Mouse (Mus musculus) adrenal gland, adult 10 weeks (tissue): ENCODE measurements around the gene Prdm12. TPM values are rescaled to one million over a fixed set of nuclear protein-coding genes. Genes with fewer than 3 reads are reported as not detected.

Experiments
- polyA plus RNA-seq: library from polyadenylated mRNA; stranded (reverse); fragments of 350-450 nt; fragmentation: Illumina TruSeq; extraction: RNeasy Lipid Tissue Mini Kit (QIAGEN cat#74804); gene quantifications from one replicate; pipeline ENCODE4 v1.2.3, GENCODE M21; 2014; ENCODE audit warnings: low read depth, low replicate concordance

The Prdm12 gene
- not detected for polyA plus RNA-seq

GRCm38 (mm10) chr2:31639901-31640608 is at the start of gene Prdm12:
Gene Prdm12, plus strand, starts transcription at chr2:31640037.

GRCm38 (mm10) chr2:31670551-31671035 is 30.8 kb downstream of the Prdm12 start, which contains the start of gene Exosc2:
Gene Exosc2, plus strand, starts transcription at chr2:31670715.

GRCm38 (mm10) chr2:31688074-31688925 is 48.5 kb downstream of the Prdm12 start, which contains the start of gene Abl1:
Gene Abl1, plus strand, starts transcription at chr2:31688376.

Other genes starting within 250 kb of the Prdm12 start
- 2.6 TPM for gene Ass1, start 169.8 kb upstream of the Prdm12 start, polyA plus RNA-seq
- 59.7 TPM for gene Fubp3, start 67.4 kb upstream of the Prdm12 start, polyA plus RNA-seq
- gene Exosc2, start 30.7 kb downstream of the Prdm12 start, polyA plus RNA-seq = 13.3 TPM
- gene Abl1, start 48.3 kb downstream of the Prdm12 start, polyA plus RNA-seq = 51.7 TPM
- not detected for gene Qrfp, start 170.5 kb downstream of the Prdm12 start, polyA plus RNA-seq
- gene Fibcd1, start 206.0 kb downstream of the Prdm12 start, polyA plus RNA-seq = not detected
- gene Lamc3, start 247.3 kb downstream of the Prdm12 start, polyA plus RNA-seq = 0.87 TPM